9 mouse cellular contexts compared by ENCODE assay signal in genomic region chr2:165405351-165405750, GRCm38 (mm10). TPM values are rescaled to one million over a fixed set of nuclear protein-coding genes. Genes with fewer than 3 reads are reported as not detected.
DNase-seq lines count a peak whose midpoint lies in the region; ATAC-seq and TF ChIP-seq lines count a peak whose summit lies in the region.
"Had no signal": no experiment of that assay in that cellular context is flagged by ENCODE, and none has a peak within 500 bp of the region (broad histone marks: within the 10 kb centered on the region; RNA-seq: fewer than 3 reads in every experiment).

No protein-coding gene starts in this region.

- no peaks in the 10 kb centered on the region for H3K27me3 ChIP-seq in heart, embryonic 14.5 days (ENCODE audit: control insufficient read depth, insufficient read depth, low read length)
- H3K27me3 ChIP-seq in lung, postnatal 0 days (replicated peaks; ENCODE audit: insufficient read depth, low read length): no peaks in the 10 kb centered on the region
- no peaks in the 10 kb centered on the region for H3K27me3 ChIP-seq in embryonic facial prominence, embryonic 10.5 days (replicated peaks; ENCODE audit: low read depth, poor library complexity, severe bottlenecking)
- no peaks in the 10 kb centered on the region for H3K27me3 ChIP-seq in forebrain, embryonic 15.5 days
- no peaks in the 10 kb centered on the region for H3K27me3 ChIP-seq in forebrain, embryonic 16.5 days (replicated peaks; ENCODE audit: control insufficient read depth, insufficient read depth, low read length)
- H3K27me3 ChIP-seq: limb, embryonic 12.5 days had no signal

- 28% methylated on average over 6 of the region's 6 CpGs for WGBS in heart, embryonic 14.5 days
- WGBS in lung, postnatal 0 days: 17% methylated on average over 6 of the region's 6 CpGs
- WGBS in embryonic facial prominence, embryonic 10.5 days: 54% methylated on average over 6 of the region's 6 CpGs
- WGBS in forebrain, embryonic 15.5 days: 69% methylated on average over 6 of the region's 6 CpGs
- WGBS in forebrain, embryonic 16.5 days: 70% methylated on average over 6 of the region's 6 CpGs

- ATAC-seq in heart, embryonic 14.5 days (ENCODE audit: insufficient number of reproducible peaks, insufficient read depth, low FRiP score, low read depth): peak; percentile 40; the same call in 1 of the 2 replicates
- peak; percentile 87 for ATAC-seq in lung, postnatal 0 days
- ATAC-seq in forebrain, embryonic 15.5 days (replicated peaks): no peak
- no peak for ATAC-seq in forebrain, embryonic 16.5 days

- no peak; the same call in 1 of the 2 replicates for TF ChIP-seq EP300 in lung, postnatal 0 days (IDR thresholded peaks at IDR 0.05)

- H3K4me3 ChIP-seq in heart, embryonic 14.5 days (ENCODE audit: control insufficient read depth in 1 of 2, insufficient read depth in 1 of 2, low read depth in 1 of 2, low read length in 2 of 2): no peak overlapping the region
- no peak overlapping the region for H3K4me3 ChIP-seq in lung, postnatal 0 days (ENCODE audit: low read depth, low read length)
- no peak overlapping the region for H3K4me3 ChIP-seq in embryonic facial prominence, embryonic 10.5 days
- H3K4me3 ChIP-seq in forebrain, embryonic 15.5 days: no peak overlapping the region
- H3K4me3 ChIP-seq in forebrain, embryonic 16.5 days (replicated peaks; ENCODE audit: low read length): no peak overlapping the region
- H3K4me3 ChIP-seq: limb, embryonic 12.5 days had no signal

- H3K4me1 ChIP-seq in heart, embryonic 14.5 days (ENCODE audit: control insufficient read depth in 2 of 2, insufficient read depth in 2 of 2, low read length in 2 of 2): peaks cover 10 to 16% of the 10 kb centered on the region in 2 experiments; a peak in 3 of 4 replicates
- 0 out of 2 replicates have a peak, but pooled peaks cover 2% of the 10 kb centered on the region for H3K4me1 ChIP-seq in lung, postnatal 0 days (ENCODE audit: insufficient read depth, low read depth, low read length)
- H3K4me1 ChIP-seq in embryonic facial prominence, embryonic 10.5 days: peaks cover 60% of the 10 kb centered on the region
- H3K4me1 ChIP-seq in forebrain, embryonic 15.5 days: peaks cover 4% of the 10 kb centered on the region; the same call in 1 of the 2 replicates
- H3K4me1 ChIP-seq in forebrain, embryonic 16.5 days (replicated peaks; ENCODE audit: control insufficient read depth, insufficient read depth, low read length): peaks cover 2% of the 10 kb centered on the region; the same call in 1 of the 2 replicates

- H3K27ac ChIP-seq in heart, embryonic 14.5 days (replicated peaks in 1 of 2; ENCODE audit: control insufficient read depth in 1 of 2, insufficient read depth in 1 of 2, low read depth in 2 of 2, low read length in 2 of 2): peak overlapping the region in 1 of 2 experiments; percentile 19; a peak in 1 of 4 replicates
- H3K27ac ChIP-seq in lung, postnatal 0 days (ENCODE audit: low read length): peak overlapping the region; percentile 66
- H3K27ac ChIP-seq in embryonic facial prominence, embryonic 10.5 days (replicated peaks): no peak overlapping the region
- H3K27ac ChIP-seq in forebrain, embryonic 15.5 days (replicated peaks): no peak overlapping the region
- no peak overlapping the region for H3K27ac ChIP-seq in forebrain, embryonic 16.5 days (ENCODE audit: low read length)
- H3K27ac ChIP-seq: limb, embryonic 12.5 days had no signal

- H3K4me2 ChIP-seq in heart, embryonic 14.5 days (ENCODE audit: low read length): no peak overlapping the region
- no peak overlapping the region for H3K4me2 ChIP-seq in lung, postnatal 0 days (replicated peaks; ENCODE audit: low read depth, low read length)
- H3K4me2 ChIP-seq in forebrain, embryonic 15.5 days (replicated peaks): no peak overlapping the region
- no peak overlapping the region for H3K4me2 ChIP-seq in forebrain, embryonic 16.5 days (ENCODE audit: low read length)
- H3K4me2 ChIP-seq: limb, embryonic 12.5 days had no signal

- no peak overlapping the region for H3K9ac ChIP-seq in heart, embryonic 14.5 days (ENCODE audit: low read length)
- H3K9ac ChIP-seq in lung, postnatal 0 days (replicated peaks; ENCODE audit: low read depth): no peak overlapping the region
- H3K9ac ChIP-seq in forebrain, embryonic 15.5 days (replicated peaks): no peak overlapping the region
- H3K9ac ChIP-seq in forebrain, embryonic 16.5 days (replicated peaks; ENCODE audit: low read depth, low read length): no peak overlapping the region
- H3K9ac ChIP-seq: limb, embryonic 12.5 days had no signal

- no peaks in the 10 kb centered on the region for H3K9me3 ChIP-seq in heart, embryonic 14.5 days (ENCODE audit: control insufficient read depth, low read length)
- H3K9me3 ChIP-seq in lung, postnatal 0 days (ENCODE audit: low read length): no peaks in the 10 kb centered on the region
- H3K9me3 ChIP-seq in embryonic facial prominence, embryonic 10.5 days: no peaks in the 10 kb centered on the region
- H3K9me3 ChIP-seq in forebrain, embryonic 15.5 days: no peaks in the 10 kb centered on the region
- no peaks in the 10 kb centered on the region for H3K9me3 ChIP-seq in forebrain, embryonic 16.5 days (ENCODE audit: control insufficient read depth, low read length)
- H3K9me3 ChIP-seq: limb, embryonic 12.5 days had no signal

- peak; percentile 17 for TF ChIP-seq CTCF in lung, postnatal 0 days (IDR thresholded peaks at IDR 0.05)

- no peaks in the 10 kb centered on the region for H3K36me3 ChIP-seq in heart, embryonic 14.5 days (ENCODE audit: control insufficient read depth, insufficient read depth, low read length)
- no peaks in the 10 kb centered on the region for H3K36me3 ChIP-seq in lung, postnatal 0 days (ENCODE audit: insufficient read depth, low read length)
- no peaks in the 10 kb centered on the region for H3K36me3 ChIP-seq in embryonic facial prominence, embryonic 10.5 days (replicated peaks)
- H3K36me3 ChIP-seq in forebrain, embryonic 15.5 days: no peaks in the 10 kb centered on the region
- no peaks in the 10 kb centered on the region for H3K36me3 ChIP-seq in forebrain, embryonic 16.5 days (ENCODE audit: control insufficient read depth, insufficient read depth)
- H3K36me3 ChIP-seq: limb, embryonic 12.5 days had no signal

- DNase-seq in right cerebral cortex, adult 18-20 months: peak; percentile 89
- no peak for DNase-seq in right cerebral cortex, postnatal 10 days (ENCODE audit: low spot score in 2 of 2)
- peak; percentile 84 for DNase-seq in lung, postnatal 0 days (ENCODE audit: low spot score)
- DNase-seq in embryonic facial prominence, embryonic 10.5 days (ENCODE audit: low spot score): no peak
- no peak for DNase-seq in yolk sac, embryonic 10.5 days (ENCODE audit: low spot score)

RNA-seq across cellular contexts. Expression of gene Ocstamp, which starts 5.1 kb away (rescaled TPM):
- polyA plus RNA-seq in heart, embryonic 14.5 days (2014; fragmentation: Nextera tagmentation; extraction: Ambion mirVana): not detected in 2 replicates
- 0.15 and 0.20 TPM in 2 replicates for polyA plus RNA-seq in lung, postnatal 0 days (2015; fragmentation: Nextera tagmentation; extraction: Ambion mirVana)
- polyA plus RNA-seq in embryonic facial prominence, embryonic 10.5 days (2016; fragmentation: Nextera tagmentation; extraction: Ambion mirVana): 0.06 and 0.18 TPM in 2 replicates
- polyA plus RNA-seq in forebrain, embryonic 15.5 days (2015; fragmentation: Nextera tagmentation; extraction: Ambion mirVana): 0.05 TPM in 1 of 2 replicates, not detected in the other
- not detected in 2 replicates for polyA plus RNA-seq in forebrain, embryonic 16.5 days (2015; fragmentation: Nextera tagmentation; extraction: Ambion mirVana)
- polyA plus RNA-seq: limb, embryonic 12.5 days had no signal

RNA-seq across cellular contexts. Expression of gene Zfp334, which starts 17.3 kb away (rescaled TPM):
- polyA plus RNA-seq in heart, embryonic 14.5 days (2014; fragmentation: Nextera tagmentation; extraction: Ambion mirVana): 6.6 and 6.7 TPM in 2 replicates
- 2.5 and 2.6 TPM in 2 replicates for polyA plus RNA-seq in lung, postnatal 0 days (2015; fragmentation: Nextera tagmentation; extraction: Ambion mirVana)
- 20.8 and 21.6 TPM in 2 replicates for polyA plus RNA-seq in embryonic facial prominence, embryonic 10.5 days (2016; fragmentation: Nextera tagmentation; extraction: Ambion mirVana)
- 12.5 and 12.6 TPM in 2 replicates for polyA plus RNA-seq in forebrain, embryonic 15.5 days (2015; fragmentation: Nextera tagmentation; extraction: Ambion mirVana)
- 12.3 and 13.4 TPM in 2 replicates for polyA plus RNA-seq in forebrain, embryonic 16.5 days (2015; fragmentation: Nextera tagmentation; extraction: Ambion mirVana)

RNA-seq across cellular contexts. Expression of gene Zfp663, which starts 36.8 kb away (rescaled TPM):
- polyA plus RNA-seq in heart, embryonic 14.5 days (2014; fragmentation: Nextera tagmentation; extraction: Ambion mirVana): 0.39 TPM in 1 of 2 replicates, not detected in the other
- polyA plus RNA-seq in lung, postnatal 0 days (2015; fragmentation: Nextera tagmentation; extraction: Ambion mirVana): 1.2 and 2.0 TPM in 2 replicates
- polyA plus RNA-seq in embryonic facial prominence, embryonic 10.5 days (2016; fragmentation: Nextera tagmentation; extraction: Ambion mirVana): 3.0 and 3.2 TPM in 2 replicates
- 6.5 and 7.6 TPM in 2 replicates for polyA plus RNA-seq in forebrain, embryonic 15.5 days (2015; fragmentation: Nextera tagmentation; extraction: Ambion mirVana)
- polyA plus RNA-seq in forebrain, embryonic 16.5 days (2015; fragmentation: Nextera tagmentation; extraction: Ambion mirVana): 6.3 and 6.6 TPM in 2 replicates

Comparison
In these comparisons a context has a peak if more than half of its experiments do, and no peak if none do; other contexts are left out.
1. DNase-seq: peak in right cerebral cortex, adult 18-20 months (single experiment) and lung, postnatal 0 days (single experiment); none in right cerebral cortex, postnatal 10 days (0 of 2), embryonic facial prominence, embryonic 10.5 days (single experiment) and yolk sac, embryonic 10.5 days (single experiment).
2. ATAC-seq: peak in heart, embryonic 14.5 days (single experiment) and lung, postnatal 0 days (single experiment); none in forebrain, embryonic 15.5 days (single experiment) and forebrain, embryonic 16.5 days (single experiment).